Mouse (Mus musculus) forebrain, embryonic 12.5 days (tissue): ENCODE data around the gene Patz1. TPM values are rescaled to one million over a fixed set of nuclear protein-coding genes. Genes with fewer than 3 reads are reported as not detected.
A peak's percentile ranks its signal among the peaks of the same experiment; 100 is the strongest.

ENCODE experiments used
- ATAC-seq: fragments of 200-750 bp; cut with Nextera tagmentation; 2 replicates; pipeline ENCODE4 v1.8.0; 2017; ENCODE audit warnings: moderate TSS enrichment; ENCODE audit not compliant: low FRiP score
- H3K27ac ChIP-seq: fragments of 300-500 bp; sonication (generic); 2 replicates; pipeline ENCODE4 v1.5.1; 2016; ENCODE audit warnings: mild to moderate bottlenecking
- H3K27me3 ChIP-seq: fragments of 300-500 bp; sonication (generic); 2 replicates; pipeline ENCODE4 v1.6.1; 2016; ENCODE audit warnings: mild to moderate bottlenecking
- H3K36me3 ChIP-seq: fragments of 300-500 bp; sonication (generic); replicated peaks from 2 replicates; pipeline ENCODE4 v1.6.1; 2016; ENCODE audit warnings: mild to moderate bottlenecking
- H3K4me1 ChIP-seq: fragments of 300-500 bp; sonication (generic); 2 replicates; pipeline ENCODE4 v1.6.1; 2016
- H3K4me2 ChIP-seq: fragments of 300-500 bp; sonication (generic); 2 replicates; pipeline ENCODE4 v1.6.1; 2016; ENCODE audit warnings: mild to moderate bottlenecking, moderate library complexity
- H3K4me3 ChIP-seq: fragments of 300-500 bp; sonication (generic); replicated peaks from 2 replicates; pipeline ENCODE4 v1.5.1; 2016; ENCODE audit warnings: mild to moderate bottlenecking
- H3K9ac ChIP-seq: fragments of 300-500 bp; sonication (generic); 2 replicates; pipeline ENCODE4 v1.6.1; 2016; ENCODE audit warnings: mild to moderate bottlenecking
- H3K9me3 ChIP-seq: fragments of 300-500 bp; sonication (generic); 2 replicates; pipeline ENCODE4 v1.6.1; 2016
- WGBS: fragments of 180-500 bp; shearing (Covaris S2); methylation state at CpG from one replicate; pipeline ENCODE4 v1.1.7; 2016; 5-methylcytosine and 5-hydroxymethylcytosine counted together
- polyA plus RNA-seq: library from polyadenylated mRNA; unstranded; fragments of >200 nt; fragmentation: Nextera tagmentation; extraction: Ambion mirVana; gene quantifications from 2 replicates; pipeline ENCODE4 v1.2.1, GENCODE M21; 2016

Gene Patz1
- polyA plus RNA-seq, 1 experiment from 2014 or later, result 126 TPM

DNA sequence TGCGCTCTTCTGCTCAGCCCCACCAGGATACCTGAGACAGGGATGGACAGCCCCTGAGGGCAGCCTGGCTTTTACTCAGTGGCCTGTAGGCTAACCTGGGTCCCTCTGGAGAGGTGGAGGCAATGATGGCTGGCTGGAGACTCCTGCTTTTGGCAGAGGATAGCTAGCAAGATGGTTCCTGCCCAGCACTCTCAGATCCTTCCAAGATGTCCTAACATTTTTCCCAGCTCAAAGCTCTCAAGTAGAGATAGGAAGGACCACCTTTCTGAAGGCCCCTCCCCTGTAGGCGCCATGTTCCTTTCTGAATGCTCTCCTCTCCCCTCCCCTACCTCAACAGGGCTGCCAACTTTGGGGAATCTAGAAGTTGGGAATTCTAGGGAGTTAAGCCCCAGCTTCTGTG is 6.0 kb downstream of the Patz1 start:
- peaks cover 63% of the 10 kb centered on the region for H3K36me3 ChIP-seq
- peak overlapping the region; percentile 97 for H3K9ac ChIP-seq
- peak overlapping the region; percentile 100; the same call in 1 of the 2 replicates for H3K27ac ChIP-seq
- H3K27me3 ChIP-seq, result no peaks in the 10 kb centered on the region
- H3K9me3 ChIP-seq, result no peaks in the 10 kb centered on the region
- WGBS, result 91% methylated on average over 2 of the region's 2 CpGs
- peak overlapping the region; percentile 91 for H3K4me3 ChIP-seq
- H3K4me1 ChIP-seq, result peaks cover 44% of the 10 kb centered on the region
- H3K4me2 ChIP-seq, result peak overlapping the region; percentile 89
- ATAC-seq, result no peak

DNA sequence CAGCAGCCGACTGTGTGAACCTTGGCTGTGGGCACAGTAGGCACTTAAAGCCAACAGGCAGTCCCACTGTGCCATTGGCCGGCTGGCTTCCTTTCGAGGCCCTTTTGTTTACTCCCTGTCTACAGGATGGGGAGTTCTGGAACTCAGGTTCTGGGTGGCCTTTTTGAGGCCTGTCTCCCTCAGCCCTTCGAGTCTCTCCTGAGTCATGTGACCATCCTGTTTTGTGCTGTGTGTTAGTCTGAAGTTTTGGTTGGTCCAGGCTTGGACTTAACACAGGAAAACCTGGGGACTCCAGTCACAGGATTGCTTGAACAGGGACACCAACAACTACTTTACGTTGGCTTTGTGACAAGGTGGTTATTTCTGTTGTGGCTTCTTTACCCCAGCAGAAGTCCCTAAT is 7.4 kb downstream of the Patz1 start:
- peak overlapping the region; percentile 89 for H3K4me2 ChIP-seq
- H3K9me3 ChIP-seq, result no peaks in the 10 kb centered on the region
- ATAC-seq, result no peak
- H3K4me1 ChIP-seq, result peaks cover 44% of the 10 kb centered on the region
- no peak overlapping the region for H3K27ac ChIP-seq
- 67% methylated on average over 5 of the region's 5 CpGs for WGBS
- H3K4me3 ChIP-seq, result peak overlapping the region; percentile 1; the same call in 1 of the 2 replicates
- peak overlapping the region; percentile 36; the same call in 1 of the 2 replicates for H3K9ac ChIP-seq
- no peaks in the 10 kb centered on the region for H3K27me3 ChIP-seq
- H3K36me3 ChIP-seq, result peaks cover 77% of the 10 kb centered on the region

DNA sequence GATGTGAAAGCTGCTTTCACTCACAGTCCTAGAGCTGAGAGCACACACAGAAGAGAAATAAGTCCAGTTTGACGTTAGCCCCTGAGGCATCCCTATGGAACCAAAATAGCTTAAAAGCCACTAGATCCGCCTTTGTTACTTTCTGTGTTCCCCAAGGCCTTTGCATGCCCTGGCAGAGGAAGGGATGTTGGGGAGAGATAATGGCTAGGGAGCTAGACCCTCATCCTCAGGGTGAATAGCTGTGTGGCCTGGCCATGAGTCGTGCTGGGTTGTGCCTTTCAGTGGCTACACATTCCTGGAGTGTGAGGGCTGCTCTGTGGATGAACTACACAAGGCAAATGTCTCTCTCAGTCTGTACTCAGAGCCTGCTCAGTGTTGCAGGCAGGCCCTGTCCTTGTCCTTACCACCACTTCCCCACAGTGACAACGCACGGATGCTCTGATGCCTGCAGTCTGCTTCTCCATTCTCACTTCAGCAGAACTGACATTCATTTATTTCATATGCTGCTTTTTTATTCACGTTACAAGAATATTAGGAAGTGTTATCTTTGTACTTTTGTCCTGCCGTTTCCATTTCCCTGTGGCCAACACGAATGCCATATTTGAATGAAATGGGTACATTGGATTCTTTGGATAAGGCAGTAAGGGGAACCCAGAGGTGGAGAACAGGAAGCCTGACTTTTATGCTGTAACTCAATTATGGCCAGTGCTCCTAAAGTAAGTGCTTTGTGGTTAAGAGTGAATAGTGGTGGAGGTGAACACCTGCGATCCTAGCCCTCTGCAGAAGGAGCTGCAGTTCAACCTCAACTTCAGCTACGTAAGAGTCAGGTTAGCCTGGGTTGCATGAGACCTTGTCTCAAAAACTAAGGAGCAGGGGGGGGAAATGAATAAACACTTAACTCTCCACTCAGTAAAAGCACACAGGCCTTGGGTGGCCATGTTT is 9.5 kb downstream of the Patz1 start:
- Histone ChIP-seq H3K4me3 (no peak overlapping the region), H3K4me1 (peaks cover 40% of the 10 kb centered on the region), H3K27ac (no peak overlapping the region), H3K36me3 (peaks cover 98% of the 10 kb centered on the region), H3K4me2 (no peak overlapping the region), H3K27me3 (no peaks in the 10 kb centered on the region), H3K9me3 (no peaks in the 10 kb centered on the region), H3K9ac (no peak overlapping the region)
- 92% methylated on average over 10 of the region's 10 CpGs for WGBS
- no peak for ATAC-seq

DNA sequence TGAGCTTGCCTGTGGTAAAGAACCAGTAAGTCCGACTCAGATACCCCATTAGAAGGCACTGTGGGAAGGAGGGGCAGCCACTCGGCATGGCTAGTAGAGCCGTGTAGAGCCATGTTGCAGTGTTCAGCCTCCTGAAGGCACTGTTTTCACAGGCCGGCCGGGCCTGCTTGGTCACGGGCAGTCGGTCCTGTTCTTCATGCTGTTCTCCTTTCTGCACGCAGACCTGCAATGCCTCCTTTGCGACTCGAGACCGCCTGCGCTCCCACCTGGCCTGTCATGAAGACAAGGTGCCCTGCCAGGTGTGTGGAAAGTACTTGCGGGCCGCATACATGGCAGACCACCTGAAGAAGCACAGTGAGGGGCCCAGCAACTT is 10.1 kb downstream of the Patz1 start:
- ATAC-seq, result no peak
- peaks cover 34% of the 10 kb centered on the region for H3K4me1 ChIP-seq
- no peak overlapping the region for H3K9ac ChIP-seq
- H3K4me2 ChIP-seq, result no peak overlapping the region
- H3K27ac ChIP-seq, result no peak overlapping the region
- no peaks in the 10 kb centered on the region for H3K9me3 ChIP-seq
- peaks cover 98% of the 10 kb centered on the region for H3K36me3 ChIP-seq
- H3K27me3 ChIP-seq, result no peaks in the 10 kb centered on the region
- 95% methylated on average over 14 of the region's 14 CpGs for whole genome bisulfite sequencing
- H3K4me3 ChIP-seq, result no peak overlapping the region

DNA sequence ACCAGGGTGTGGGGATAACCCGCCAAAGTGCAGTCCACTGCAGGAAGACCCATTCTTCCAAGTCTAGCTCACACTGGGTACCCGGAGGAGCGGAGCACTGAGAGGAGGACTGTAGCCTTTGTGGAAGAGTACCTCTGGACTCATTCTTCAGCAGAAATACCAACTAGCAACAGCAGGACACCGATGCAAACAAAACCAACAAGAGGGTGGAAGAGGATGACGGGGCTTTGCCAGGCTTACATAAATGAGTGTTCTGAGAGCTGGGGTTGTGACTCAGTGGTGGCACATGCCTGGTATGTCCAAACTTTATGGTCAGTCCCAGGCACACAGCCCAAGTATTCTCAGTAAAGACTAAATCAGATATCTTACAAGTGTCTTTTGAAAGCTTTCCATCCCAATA is 12.4 kb downstream of the Patz1 start:
- peaks cover 98% of the 10 kb centered on the region for H3K36me3 ChIP-seq
- H3K4me1 ChIP-seq, result peaks cover 11% of the 10 kb centered on the region
- H3K27ac ChIP-seq, result no peak overlapping the region
- H3K27me3 ChIP-seq, result no peaks in the 10 kb centered on the region
- H3K4me3 ChIP-seq, result no peak overlapping the region
- no peak overlapping the region for H3K4me2 ChIP-seq
- no peak overlapping the region for H3K9ac ChIP-seq
- H3K9me3 ChIP-seq, result no peaks in the 10 kb centered on the region
- 93% methylated on average over 5 of the region's 5 CpGs for WGBS
- ATAC-seq, result no peak

DNA sequence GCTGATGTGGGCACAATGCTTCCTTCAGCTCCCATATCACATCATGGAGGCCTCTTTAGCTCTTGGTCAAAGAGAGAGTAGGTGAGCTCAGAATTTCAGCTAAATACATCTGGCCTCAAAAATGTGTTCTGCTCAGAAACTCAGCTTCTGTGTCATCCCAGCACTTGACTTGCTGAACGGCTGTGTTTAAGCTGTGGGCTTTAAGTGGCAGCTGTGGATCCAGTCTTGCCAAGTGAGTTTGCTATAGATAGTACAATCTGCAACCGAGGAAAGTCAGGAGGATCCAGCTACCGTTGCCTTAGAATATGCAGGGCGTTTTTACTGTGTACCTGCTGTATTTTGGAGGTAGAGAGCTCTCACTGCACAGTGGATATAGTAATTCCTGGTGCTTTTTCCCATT is 13.7 kb downstream of the Patz1 start:
- Histone ChIP-seq H3K4me1 (no peaks in the 10 kb centered on the region), H3K4me2 (no peak overlapping the region), H3K36me3 (peaks cover 98% of the 10 kb centered on the region), H3K4me3 (no peak overlapping the region), H3K27me3 (no peaks in the 10 kb centered on the region), H3K9ac (no peak overlapping the region), H3K27ac (no peak overlapping the region), H3K9me3 (no peaks in the 10 kb centered on the region)
- no peak for ATAC-seq
- 97% methylated on average over 4 of the region's 4 CpGs for WGBS

DNA sequence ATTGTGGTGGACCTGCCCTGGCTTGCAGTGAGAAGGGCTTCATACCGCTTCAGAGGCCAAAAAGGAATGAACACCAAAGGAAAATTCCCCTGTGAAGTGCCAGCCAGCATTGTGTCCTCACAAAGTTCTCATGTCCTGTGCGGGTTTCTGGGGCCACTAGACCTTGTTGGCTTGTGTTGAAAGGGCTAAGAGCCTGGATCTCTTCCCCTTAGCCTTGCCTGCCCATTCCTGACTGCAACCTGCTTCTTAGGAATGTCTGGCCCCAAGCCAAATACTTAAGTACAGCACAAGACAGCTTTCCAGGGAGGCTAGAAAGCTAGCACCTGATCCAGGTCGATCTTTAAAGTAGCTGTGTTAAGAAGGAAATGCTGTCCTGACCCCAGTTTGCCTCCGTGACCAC is 14.1 kb downstream of the Patz1 start:
- no peak overlapping the region for H3K27ac ChIP-seq
- WGBS, result 88% methylated on average over 4 of the region's 4 CpGs
- no peak overlapping the region for H3K9ac ChIP-seq
- no peaks in the 10 kb centered on the region for H3K9me3 ChIP-seq
- H3K4me2 ChIP-seq, result no peak overlapping the region
- H3K36me3 ChIP-seq, result peaks cover 98% of the 10 kb centered on the region
- H3K27me3 ChIP-seq, result no peaks in the 10 kb centered on the region
- H3K4me1 ChIP-seq, result no peaks in the 10 kb centered on the region
- no peak for ATAC-seq
- H3K4me3 ChIP-seq, result no peak overlapping the region

DNA sequence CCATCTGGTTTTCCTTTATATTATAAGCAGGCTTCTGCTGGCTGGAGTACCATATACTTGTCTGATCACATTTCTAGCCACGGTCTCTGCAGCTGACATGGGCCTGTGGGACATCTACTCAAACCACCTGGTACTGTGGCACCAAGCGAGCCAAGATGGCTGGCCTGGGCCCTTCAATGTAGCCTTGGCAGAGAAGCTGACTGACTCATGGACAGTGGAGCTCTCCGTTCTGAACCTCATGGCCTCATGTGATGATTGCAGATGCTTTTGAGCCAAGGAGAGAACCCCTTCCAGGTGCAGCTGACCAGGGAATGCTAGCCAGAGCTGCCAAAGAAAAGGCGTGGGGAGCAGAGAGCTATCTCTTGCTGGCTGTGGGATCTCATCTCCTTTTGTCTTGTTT is 17.1 kb downstream of the Patz1 start:
- no peak overlapping the region for H3K4me3 ChIP-seq
- no peak overlapping the region for H3K27ac ChIP-seq
- H3K4me1 ChIP-seq, result no peaks in the 10 kb centered on the region
- no peak overlapping the region for H3K4me2 ChIP-seq
- H3K36me3 ChIP-seq, result peaks cover 98% of the 10 kb centered on the region
- no peaks in the 10 kb centered on the region for H3K9me3 ChIP-seq
- ATAC-seq, result no peak
- H3K27me3 ChIP-seq, result no peaks in the 10 kb centered on the region
- WGBS, result 96% methylated on average over 4 of the region's 4 CpGs
- H3K9ac ChIP-seq, result no peak overlapping the region

DNA sequence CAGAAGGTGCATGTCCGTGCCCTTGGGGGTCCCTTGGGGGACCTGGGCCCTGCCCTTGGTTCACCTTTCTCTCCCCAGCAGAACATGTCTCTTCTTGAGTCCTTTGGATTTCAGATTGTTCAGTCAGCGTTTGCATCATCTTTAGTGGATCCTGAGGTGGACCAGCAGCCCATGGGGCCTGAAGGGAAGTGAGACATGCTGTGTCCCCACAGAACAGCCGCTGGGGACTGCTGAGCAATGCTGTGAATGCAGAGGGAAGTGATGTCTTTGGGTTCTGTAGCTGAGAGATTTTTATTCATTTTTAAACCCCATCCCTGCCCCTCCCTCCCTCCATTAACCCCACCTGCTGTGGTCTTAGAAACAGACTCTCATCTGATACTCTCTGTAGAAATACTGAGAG is 19.2 kb downstream of the Patz1 start:
- ATAC-seq, result no peak
- Histone ChIP-seq H3K4me3 (no peak overlapping the region), H3K36me3 (peaks cover 97% of the 10 kb centered on the region), H3K9me3 (no peaks in the 10 kb centered on the region), H3K27ac (no peak overlapping the region), H3K4me1 (no peaks in the 10 kb centered on the region), H3K27me3 (no peaks in the 10 kb centered on the region), H3K4me2 (no peak overlapping the region), H3K9ac (no peak overlapping the region)
- 97% methylated on average over 3 of the region's 3 CpGs for WGBS

DNA sequence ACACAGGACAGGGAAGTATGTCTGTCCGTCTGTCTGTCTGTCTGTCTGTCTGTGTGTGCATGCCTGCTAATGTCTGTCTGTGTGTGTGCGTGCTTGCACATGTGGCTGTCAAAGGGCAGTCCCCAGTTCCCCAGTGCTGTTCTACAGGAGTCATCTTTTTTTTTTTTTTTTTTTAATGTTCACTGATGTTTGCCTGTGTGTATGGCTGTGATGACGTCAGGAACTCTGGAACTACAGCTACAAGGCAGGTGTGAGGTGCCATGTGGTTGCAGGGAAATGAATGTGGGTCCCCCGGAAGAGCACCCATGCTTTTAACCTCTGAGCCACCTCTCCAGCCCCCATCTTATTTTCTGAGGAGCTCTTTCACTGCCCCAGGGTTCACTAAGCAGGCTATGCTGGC is 21.2 kb downstream of the Patz1 start:
- no peaks in the 10 kb centered on the region for H3K9me3 ChIP-seq
- no peaks in the 10 kb centered on the region for H3K27me3 ChIP-seq
- no peak overlapping the region for H3K4me3 ChIP-seq
- no peaks in the 10 kb centered on the region for H3K4me1 ChIP-seq
- no peak for ATAC-seq
- 90% methylated on average over 4 of the region's 4 CpGs for whole genome bisulfite sequencing
- no peak overlapping the region for H3K27ac ChIP-seq
- H3K36me3 ChIP-seq, result peaks cover 79% of the 10 kb centered on the region
- no peak overlapping the region for H3K4me2 ChIP-seq
- no peak overlapping the region for H3K9ac ChIP-seq

DNA sequence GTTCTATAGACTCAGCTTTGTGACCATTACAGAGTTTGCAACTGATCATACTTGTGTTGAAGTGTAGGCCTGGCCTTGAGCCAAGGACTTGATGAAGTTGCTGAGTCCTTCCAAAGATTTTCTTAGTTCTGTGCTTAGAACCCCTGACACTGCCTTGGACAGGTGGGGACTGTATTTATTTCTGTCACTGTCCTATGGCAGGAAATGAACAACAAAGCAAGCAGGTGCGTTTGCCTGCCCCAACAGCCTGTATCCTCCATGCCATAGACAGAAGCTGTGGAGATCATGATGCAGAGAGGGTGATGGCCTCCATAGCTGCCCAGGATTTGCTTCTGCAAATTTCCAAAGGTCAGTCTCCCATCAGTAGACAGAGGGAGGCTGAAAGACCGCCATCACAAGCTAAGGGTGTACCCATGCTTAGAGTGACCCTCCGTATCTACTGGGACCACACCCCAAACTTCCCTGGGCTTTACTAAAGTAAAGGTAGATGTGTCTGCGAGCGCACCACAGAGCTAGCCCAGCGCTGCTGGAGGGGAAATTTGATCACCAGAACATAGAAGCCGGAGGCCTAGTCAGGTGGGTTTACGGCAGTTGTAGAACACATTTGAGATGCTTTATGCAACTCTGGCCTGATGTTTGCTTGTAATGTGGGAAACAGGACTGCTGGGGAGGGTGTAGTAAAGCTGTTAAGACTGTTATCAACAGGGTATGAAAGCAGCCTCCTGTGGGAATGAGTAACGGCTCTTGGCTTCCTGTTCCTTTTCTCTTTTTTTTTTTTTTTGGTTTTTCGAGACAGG is 22.3 kb downstream of the Patz1 start:
- Histone ChIP-seq H3K9ac (no peak overlapping the region), H3K4me3 (no peak overlapping the region), H3K36me3 (peaks cover 68% of the 10 kb centered on the region), H3K4me2 (no peak overlapping the region), H3K9me3 (0 out of 2 replicates have a peak, but pooled peaks cover 3% of the 10 kb centered on the region), H3K27me3 (no peaks in the 10 kb centered on the region), H3K27ac (no peak overlapping the region), H3K4me1 (no peaks in the 10 kb centered on the region)
- no peak for ATAC-seq
- 92% methylated on average over 9 of the region's 10 CpGs for WGBS

DNA sequence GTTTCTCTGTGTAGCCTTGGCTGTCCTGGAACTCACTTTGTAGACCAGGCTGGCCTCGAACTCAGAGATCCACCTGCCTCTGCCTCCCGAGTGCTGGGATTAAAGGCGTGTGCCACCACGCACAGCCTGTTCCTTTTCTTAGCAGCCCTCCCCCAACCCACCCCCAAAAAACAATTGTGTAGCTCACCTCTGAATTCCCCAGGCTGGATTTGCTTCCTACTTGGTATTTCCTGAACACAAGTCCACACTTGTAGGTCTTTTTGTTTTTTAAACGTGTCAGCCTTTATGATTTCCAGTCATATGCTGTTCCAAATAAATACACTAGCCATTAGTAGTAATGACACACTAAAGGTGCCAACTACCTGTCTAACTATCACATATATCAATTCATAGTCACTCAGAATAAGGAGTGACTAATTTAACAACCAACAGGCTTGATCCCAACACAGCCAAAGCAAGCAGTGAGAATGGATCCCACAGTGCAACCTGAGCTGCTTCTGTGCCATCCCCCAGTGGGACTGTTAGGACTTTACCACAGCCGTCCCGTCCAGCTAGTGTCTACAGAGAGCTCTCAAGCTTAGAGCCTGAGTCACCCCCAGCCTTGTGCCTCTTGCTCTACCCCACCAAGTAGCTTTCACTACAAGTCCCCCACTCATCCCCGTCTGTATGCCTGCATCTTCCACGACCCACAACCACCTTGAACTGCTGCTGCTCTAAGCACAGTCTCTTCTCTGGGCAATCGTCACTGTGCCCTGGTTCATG is 23.1 kb downstream of the Patz1 start:
- Histone ChIP-seq H3K4me3 (no peak overlapping the region), H3K4me2 (no peak overlapping the region), H3K9ac (no peak overlapping the region), H3K4me1 (no peaks in the 10 kb centered on the region), H3K36me3 (peaks cover 60% of the 10 kb centered on the region), H3K9me3 (0 out of 2 replicates have a peak, but pooled peaks cover 3% of the 10 kb centered on the region), H3K27ac (no peak overlapping the region), H3K27me3 (no peaks in the 10 kb centered on the region)
- no peak for ATAC-seq
- WGBS, result 91% methylated on average over 10 of the region's 10 CpGs
